Mouse (Mus musculus): ENCODE data around the gene Fam219a. TPM values are rescaled to one million over a fixed set of nuclear protein-coding genes. Genes with fewer than 3 reads are reported as not detected.

Gene Fam219a
- total and polyA plus RNA-seq, 3 experiments, result 13.4 to 15.8 (median 14.4) TPM

DNA sequence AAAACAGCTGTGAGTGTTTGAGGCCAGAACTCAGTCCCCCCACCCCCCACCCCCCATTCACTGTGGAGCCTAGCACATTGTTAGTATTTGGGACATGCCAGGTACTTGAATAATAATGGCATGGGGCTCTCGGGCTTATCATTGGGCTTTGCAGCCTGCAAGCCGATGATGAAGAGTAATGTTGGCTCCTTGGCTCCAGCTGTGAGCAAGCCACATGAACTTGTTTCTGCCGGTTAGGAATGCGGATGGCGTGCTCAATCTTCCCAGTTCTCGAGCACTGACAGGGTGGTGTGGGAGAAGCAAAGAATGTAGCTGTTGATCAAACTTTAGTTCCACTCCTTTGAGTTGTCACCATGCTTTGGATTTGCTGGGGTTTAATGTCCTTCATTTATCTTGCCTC, 6.6 kb upstream of the Fam219a start:
- WGBS, result 35% methylated on average over 6 of the region's 6 CpGs
- Histone ChIP-seq H3K4me3 (no peak overlapping the region), H3K27ac (no peak overlapping the region), H3K9ac (ENCODE audit: low read depth, low read length) (no peak overlapping the region), H3K27me3 (ENCODE audit: control insufficient read depth, insufficient read depth, low read length) (no peaks in the 10 kb centered on the region), H3K36me3 (ENCODE audit: control insufficient read depth, insufficient read depth, low read length) (no peaks in the 10 kb centered on the region), H3K4me1 (ENCODE audit: control insufficient read depth, insufficient read depth, low read length) (peaks cover 3% of the 10 kb centered on the region; the same call in 1 of the 2 replicates), H3K79me2 (replicated peaks; ENCODE audit: control insufficient read depth, insufficient read depth, low read length) (no peaks in the 10 kb centered on the region)
- TF ChIP-seq CTCF (IDR thresholded peaks at IDR 0.05) (no peak), EP300 (IDR thresholded peaks at IDR 0.05; ENCODE audit: insufficient read depth, low read depth, low read length) (no peak), POLR2A (IDR thresholded peaks at IDR 0.05; ENCODE audit: insufficient read depth, low read depth, low read length) (no peak)
- intact Hi-C loops (cut with DNase I), result no loop called here
- no peak for DNase-seq

DNA sequence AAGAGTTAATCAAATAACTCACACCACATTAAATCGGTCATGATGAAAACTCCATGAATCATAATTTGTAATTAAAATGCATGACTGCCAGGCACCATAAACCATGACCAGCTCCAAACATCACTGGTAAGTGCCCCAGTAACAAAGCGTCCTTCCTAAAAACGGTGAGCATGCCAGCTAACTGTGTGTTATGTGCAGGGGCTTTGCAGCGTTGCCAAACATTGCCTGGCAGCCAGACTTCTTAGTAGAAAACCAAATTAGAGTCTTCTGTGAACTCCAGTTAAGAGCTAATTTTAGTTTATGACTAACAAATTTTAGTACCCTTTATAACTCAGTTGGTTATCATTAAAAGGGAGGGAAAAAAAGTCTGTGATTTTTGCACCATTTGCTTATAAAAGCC, 4.2 kb upstream of the Fam219a start:
- Histone ChIP-seq H3K9ac (ENCODE audit: low read depth, low read length) (no peak overlapping the region), H3K36me3 (ENCODE audit: control insufficient read depth, insufficient read depth, low read length) (no peaks in the 10 kb centered on the region), H3K79me2 (replicated peaks; ENCODE audit: control insufficient read depth, insufficient read depth, low read length) (no peaks in the 10 kb centered on the region), H3K27ac (no peak overlapping the region), H3K4me1 (ENCODE audit: control insufficient read depth, insufficient read depth, low read length) (peaks cover 3% of the 10 kb centered on the region; the same call in 1 of the 2 replicates), H3K4me3 (no peak overlapping the region), H3K27me3 (ENCODE audit: control insufficient read depth, insufficient read depth, low read length) (no peaks in the 10 kb centered on the region)
- 52% methylated on average over 4 of the region's 4 CpGs for WGBS
- TF ChIP-seq POLR2A (IDR thresholded peaks at IDR 0.05; ENCODE audit: insufficient read depth, low read depth, low read length) (no peak), EP300 (IDR thresholded peaks at IDR 0.05; ENCODE audit: insufficient read depth, low read depth, low read length) (no peak), CTCF (IDR thresholded peaks at IDR 0.05) (no peak)
- intact Hi-C loops (cut with DNase I), result loop anchor here (5.0 kb wide), 1 partner anchor 106 kb away; the partner anchor contains the start of gene Nudt2
- DNase-seq, result no peak

DNA sequence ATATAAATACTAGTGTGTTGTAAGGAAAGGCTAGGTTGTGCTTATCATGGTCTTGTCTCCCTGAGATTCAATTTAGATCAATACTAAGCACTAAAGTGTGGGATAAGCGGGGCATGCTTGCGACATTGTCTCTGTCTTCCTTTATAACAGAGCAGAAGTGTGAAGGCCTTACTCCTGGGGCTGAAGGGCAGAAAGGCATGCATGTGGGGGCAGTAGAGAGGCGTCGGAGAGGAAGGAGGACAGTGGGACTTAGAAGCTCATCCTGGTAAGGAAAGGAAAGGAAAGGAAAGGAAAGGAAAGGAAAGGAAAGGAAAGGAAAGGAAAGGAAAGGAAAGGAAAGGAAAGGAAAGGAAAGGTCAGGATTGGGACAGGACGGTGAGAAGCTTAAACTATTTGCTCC, 2.2 kb upstream of the Fam219a start:
- intact Hi-C loops (cut with DNase I), result loop anchor here (2.0 to 5.0 kb wide), 2 partner anchors 43 to 104 kb away; partner anchors contain the start of gene Nudt2
- no peak for DNase-seq
- WGBS, result 42% methylated on average over 5 of the region's 5 CpGs
- Histone ChIP-seq H3K36me3 (ENCODE audit: control insufficient read depth, insufficient read depth, low read length) (no peaks in the 10 kb centered on the region; the same call in 1 of the 2 replicates), H3K79me2 (replicated peaks; ENCODE audit: control insufficient read depth, insufficient read depth, low read length) (no peaks in the 10 kb centered on the region), H3K9ac (ENCODE audit: low read depth, low read length) (no peak overlapping the region), H3K27me3 (ENCODE audit: control insufficient read depth, insufficient read depth, low read length) (no peaks in the 10 kb centered on the region), H3K27ac (no peak overlapping the region), H3K4me1 (ENCODE audit: control insufficient read depth, insufficient read depth, low read length) (peaks cover 12% of the 10 kb centered on the region), H3K4me3 (no peak overlapping the region)
- no peak for TF ChIP-seq POLR2A (IDR thresholded peaks at IDR 0.05; ENCODE audit: insufficient read depth, low read depth, low read length)
- peak; percentile 24; the same call in 1 of the 2 replicates for TF ChIP-seq CTCF (IDR thresholded peaks at IDR 0.05)

DNA sequence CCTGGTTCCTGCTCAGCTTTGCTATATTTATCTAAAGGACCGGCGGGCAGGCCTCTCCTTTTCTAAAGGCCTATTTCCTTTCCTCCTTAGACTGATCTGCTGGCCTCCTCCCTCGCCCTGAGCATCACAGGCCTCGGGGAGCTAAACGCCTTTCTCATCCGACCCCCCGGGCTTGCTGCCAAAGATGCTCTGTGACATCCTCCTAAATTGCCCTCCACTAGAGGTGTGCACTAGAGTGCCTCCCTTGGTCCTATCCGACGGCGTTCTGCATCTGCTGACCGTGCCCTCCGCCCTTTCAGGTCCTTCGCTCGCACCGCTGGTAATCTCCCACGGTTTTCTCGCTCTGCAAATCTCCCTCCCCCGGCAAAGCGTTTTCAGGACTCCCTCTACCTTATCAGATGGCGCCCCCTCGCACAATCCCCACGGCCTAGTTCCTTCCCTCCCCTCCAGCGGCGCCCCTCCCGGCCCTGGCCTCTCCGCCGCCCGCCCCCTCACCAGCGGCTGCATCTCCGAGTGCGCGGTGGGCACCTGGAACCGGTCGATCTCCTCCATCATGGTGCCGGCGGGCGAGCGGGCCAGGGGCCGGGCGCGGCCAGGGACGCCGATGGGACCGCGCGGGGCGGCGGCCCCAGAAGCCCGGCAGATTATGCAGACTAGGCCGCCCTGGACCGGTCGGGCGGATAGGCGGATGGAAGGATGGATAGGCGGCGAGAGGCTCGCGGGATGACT, 492 bp downstream of the Fam219a start:
- TF ChIP-seq EP300 (IDR thresholded peaks at IDR 0.05; ENCODE audit: insufficient read depth, low read depth, low read length), result no peak
- no peak for TF ChIP-seq CTCF (IDR thresholded peaks at IDR 0.05)
- TF ChIP-seq POLR2A (IDR thresholded peaks at IDR 0.05; ENCODE audit: insufficient read depth, low read depth, low read length), result no peak
- Histone ChIP-seq H3K36me3 (ENCODE audit: control insufficient read depth, insufficient read depth, low read length) (no peaks in the 10 kb centered on the region; the same call in 1 of the 2 replicates), H3K9ac (ENCODE audit: low read depth, low read length) (peak overlapping the region; percentile 89), H3K4me1 (ENCODE audit: control insufficient read depth, insufficient read depth, low read length) (peaks cover 14% of the 10 kb centered on the region), H3K27ac (peak overlapping the region; percentile 75), H3K4me3 (peak overlapping the region; percentile 82), H3K27me3 (ENCODE audit: control insufficient read depth, insufficient read depth, low read length) (no peaks in the 10 kb centered on the region), H3K79me2 (replicated peaks; ENCODE audit: control insufficient read depth, insufficient read depth, low read length) (no peaks in the 10 kb centered on the region; the same call in 1 of the 2 replicates)
- peak in 1 of 2 experiments; percentile 61 for DNase-seq
- 1% methylated on average over 58 of the region's 58 CpGs for WGBS
- intact Hi-C loops (cut with DNase I), result no loop called here

DNA sequence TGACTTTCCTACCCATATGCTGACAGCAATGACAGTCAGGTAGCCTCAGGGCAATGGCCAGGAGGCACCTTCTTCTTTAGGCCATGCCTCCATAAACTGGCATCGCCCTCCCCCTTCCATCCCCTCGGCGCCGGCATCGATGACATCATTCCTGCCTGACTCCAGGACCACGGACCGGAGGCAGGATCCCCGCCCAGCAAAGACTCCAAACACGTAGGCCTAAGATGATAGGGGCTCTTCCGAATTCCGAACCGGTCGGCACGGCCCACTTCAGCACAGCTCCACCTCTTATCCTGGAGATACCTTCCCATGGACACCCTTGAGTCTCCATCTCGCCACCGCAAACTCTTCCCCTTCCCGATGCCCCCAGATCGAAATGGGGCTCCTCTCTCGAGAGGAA, 1.1 kb downstream of the Fam219a start:
- TF ChIP-seq EP300 (IDR thresholded peaks at IDR 0.05; ENCODE audit: insufficient read depth, low read depth, low read length), result no peak
- no peak for TF ChIP-seq CTCF (IDR thresholded peaks at IDR 0.05)
- TF ChIP-seq POLR2A (IDR thresholded peaks at IDR 0.05; ENCODE audit: insufficient read depth, low read depth, low read length), result no peak
- Histone ChIP-seq H3K36me3 (ENCODE audit: control insufficient read depth, insufficient read depth, low read length) (no peaks in the 10 kb centered on the region; the same call in 1 of the 2 replicates), H3K9ac (ENCODE audit: low read depth, low read length) (peak overlapping the region; percentile 89), H3K27ac (peak overlapping the region; percentile 75), H3K27me3 (ENCODE audit: control insufficient read depth, insufficient read depth, low read length) (no peaks in the 10 kb centered on the region), H3K4me3 (peak overlapping the region; percentile 82), H3K4me1 (ENCODE audit: control insufficient read depth, insufficient read depth, low read length) (peaks cover 14% of the 10 kb centered on the region), H3K79me2 (replicated peaks; ENCODE audit: control insufficient read depth, insufficient read depth, low read length) (peaks cover under 1% of the 10 kb centered on the region)
- WGBS, result 16% methylated on average over 19 of the region's 19 CpGs
- intact Hi-C loops (cut with DNase I), result no loop called here
- DNase-seq, result peak; percentile 61 to 64

DNA sequence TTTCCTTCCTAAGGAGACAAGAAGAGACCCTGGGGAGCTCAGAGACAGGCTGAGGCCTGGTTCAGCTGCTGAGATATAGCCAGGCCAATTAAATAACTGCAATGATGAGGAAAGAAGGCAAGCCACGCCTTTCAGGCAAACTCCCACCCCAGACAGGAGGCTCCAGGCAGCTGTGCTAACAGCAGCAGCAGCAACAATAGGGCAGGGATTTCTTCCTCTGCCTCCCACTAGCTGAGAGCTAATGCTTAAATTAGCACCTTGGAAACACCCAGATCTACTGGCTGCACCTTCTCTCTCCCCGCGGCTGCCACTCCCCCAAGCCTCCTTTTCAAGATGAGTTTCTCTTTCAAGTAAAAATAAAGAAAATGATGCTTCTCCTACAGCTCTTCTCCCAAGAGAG, 3.2 kb downstream of the Fam219a start:
- Histone ChIP-seq H3K27ac (peak overlapping the region; percentile 6; the same call in 1 of the 2 replicates), H3K27me3 (ENCODE audit: control insufficient read depth, insufficient read depth, low read length) (no peaks in the 10 kb centered on the region), H3K9ac (ENCODE audit: low read depth, low read length) (no peak overlapping the region), H3K79me2 (replicated peaks; ENCODE audit: control insufficient read depth, insufficient read depth, low read length) (peaks cover 2% of the 10 kb centered on the region), H3K4me1 (ENCODE audit: control insufficient read depth, insufficient read depth, low read length) (peaks cover 14% of the 10 kb centered on the region), H3K36me3 (ENCODE audit: control insufficient read depth, insufficient read depth, low read length) (no peaks in the 10 kb centered on the region; the same call in 1 of the 2 replicates), H3K4me3 (no peak overlapping the region)
- intact Hi-C loops (cut with DNase I), result loop anchor here (1.0 kb wide), 1 partner anchor 9 kb away; no protein-coding TSS in a partner anchor
- DNase-seq, result peak in 1 of 2 experiments; percentile 18
- TF ChIP-seq CTCF (IDR thresholded peaks at IDR 0.05), result no peak
- TF ChIP-seq EP300 (IDR thresholded peaks at IDR 0.05; ENCODE audit: insufficient read depth, low read depth, low read length), result no peak
- TF ChIP-seq POLR2A (IDR thresholded peaks at IDR 0.05; ENCODE audit: insufficient read depth, low read depth, low read length), result no peak
- WGBS, result 22% methylated on average over 3 of the region's 3 CpGs
